Mouse (Mus musculus): Measurements from ENCODE around the gene Mindy2. TPM values are rescaled to one million over a fixed set of nuclear protein-coding genes. Genes with fewer than 3 reads are reported as not detected.

Gene Mindy2
- polyA plus RNA-seq, 1 experiment from 2014 or later, result 25.4 TPM

DNA sequence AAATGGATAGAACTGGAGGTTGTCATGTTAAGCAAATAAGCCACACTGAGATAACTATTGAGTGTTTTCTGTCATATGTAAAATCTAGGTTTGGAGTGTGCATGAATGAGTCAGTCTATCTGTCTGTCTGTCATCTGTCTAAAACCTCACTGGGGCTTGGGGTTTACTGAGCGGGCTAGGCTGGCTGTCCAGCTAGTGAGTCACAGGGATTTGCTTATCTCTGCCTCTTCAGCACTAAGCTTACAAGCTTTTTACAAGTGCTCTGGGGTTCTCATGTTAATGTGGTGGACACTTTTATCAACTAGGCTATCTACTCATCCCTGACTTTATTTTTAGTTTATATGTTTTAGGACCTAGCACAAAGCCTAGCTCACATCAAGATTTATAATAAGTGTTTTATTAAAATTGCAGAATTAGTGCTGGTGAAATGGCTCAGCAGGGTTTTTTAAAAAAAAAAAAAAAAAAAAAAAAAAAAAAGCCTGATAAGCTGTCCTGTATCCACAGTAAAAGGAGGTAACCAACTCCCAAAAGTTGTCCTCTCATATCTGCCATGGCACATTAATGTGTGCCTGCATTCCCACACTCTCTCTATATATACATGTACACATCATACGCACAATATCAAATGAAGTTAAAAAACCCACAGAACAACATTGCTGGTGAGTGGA, 31.5 kb upstream of the Mindy2 start:
- Histone ChIP-seq H3K4me2 (replicated peaks) (no peak overlapping the region), H3K36me3 (replicated peaks; ENCODE audit: control insufficient read depth, insufficient read depth) (no peaks in the 10 kb centered on the region), H3K4me1 (replicated peaks; ENCODE audit: control insufficient read depth, insufficient read depth, low read length) (0 out of 2 replicates have a peak, but pooled peaks cover 2% of the 10 kb centered on the region), H3K27ac (no peak overlapping the region), H3K9me3 (ENCODE audit: control insufficient read depth, low read length) (no peaks in the 10 kb centered on the region), H3K4me3 (replicated peaks; ENCODE audit: low read length) (no peak overlapping the region), H3K27me3 (ENCODE audit: control insufficient read depth, insufficient read depth, low read length) (no peaks in the 10 kb centered on the region), H3K9ac (no peak overlapping the region)
- ATAC-seq (ENCODE audit: low FRiP score) (no peak), DNase-seq (ENCODE audit: low spot score) (no peak)
- 89% methylated on average over 2 of the region's 2 CpGs for whole genome bisulfite sequencing

DNA sequence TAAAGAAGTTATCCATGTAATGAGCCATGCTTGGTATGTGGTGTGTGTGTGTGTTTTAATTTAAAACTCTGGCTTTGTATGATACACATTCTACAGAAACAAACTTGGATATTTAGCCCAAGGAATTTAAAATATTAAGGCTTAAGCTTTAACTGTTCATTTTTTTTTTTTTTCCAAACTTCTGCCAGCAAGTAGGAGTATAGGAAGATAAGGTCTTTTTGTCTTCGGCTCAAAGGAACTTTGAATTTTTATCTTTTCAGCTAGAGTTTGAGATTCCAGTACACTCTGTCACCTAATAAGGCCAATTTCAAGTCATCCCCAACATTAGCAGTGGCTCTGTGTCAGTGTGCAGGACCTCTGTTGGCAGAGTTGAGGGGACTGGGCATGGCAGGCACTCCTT, 25.2 kb upstream of the Mindy2 start:
- DNase-seq (ENCODE audit: low spot score) (no peak), ATAC-seq (ENCODE audit: low FRiP score) (no peak)
- WGBS, result 81% methylated on average over 1 of the region's 1 CpGs
- Histone ChIP-seq H3K9me3 (ENCODE audit: control insufficient read depth, low read length) (no peaks in the 10 kb centered on the region), H3K4me3 (replicated peaks; ENCODE audit: low read length) (no peak overlapping the region), H3K27ac (no peak overlapping the region), H3K27me3 (ENCODE audit: control insufficient read depth, insufficient read depth, low read length) (no peaks in the 10 kb centered on the region), H3K4me1 (replicated peaks; ENCODE audit: control insufficient read depth, insufficient read depth, low read length) (peaks cover 32% of the 10 kb centered on the region), H3K36me3 (replicated peaks; ENCODE audit: control insufficient read depth, insufficient read depth) (no peaks in the 10 kb centered on the region), H3K4me2 (replicated peaks) (no peak overlapping the region), H3K9ac (no peak overlapping the region)

DNA sequence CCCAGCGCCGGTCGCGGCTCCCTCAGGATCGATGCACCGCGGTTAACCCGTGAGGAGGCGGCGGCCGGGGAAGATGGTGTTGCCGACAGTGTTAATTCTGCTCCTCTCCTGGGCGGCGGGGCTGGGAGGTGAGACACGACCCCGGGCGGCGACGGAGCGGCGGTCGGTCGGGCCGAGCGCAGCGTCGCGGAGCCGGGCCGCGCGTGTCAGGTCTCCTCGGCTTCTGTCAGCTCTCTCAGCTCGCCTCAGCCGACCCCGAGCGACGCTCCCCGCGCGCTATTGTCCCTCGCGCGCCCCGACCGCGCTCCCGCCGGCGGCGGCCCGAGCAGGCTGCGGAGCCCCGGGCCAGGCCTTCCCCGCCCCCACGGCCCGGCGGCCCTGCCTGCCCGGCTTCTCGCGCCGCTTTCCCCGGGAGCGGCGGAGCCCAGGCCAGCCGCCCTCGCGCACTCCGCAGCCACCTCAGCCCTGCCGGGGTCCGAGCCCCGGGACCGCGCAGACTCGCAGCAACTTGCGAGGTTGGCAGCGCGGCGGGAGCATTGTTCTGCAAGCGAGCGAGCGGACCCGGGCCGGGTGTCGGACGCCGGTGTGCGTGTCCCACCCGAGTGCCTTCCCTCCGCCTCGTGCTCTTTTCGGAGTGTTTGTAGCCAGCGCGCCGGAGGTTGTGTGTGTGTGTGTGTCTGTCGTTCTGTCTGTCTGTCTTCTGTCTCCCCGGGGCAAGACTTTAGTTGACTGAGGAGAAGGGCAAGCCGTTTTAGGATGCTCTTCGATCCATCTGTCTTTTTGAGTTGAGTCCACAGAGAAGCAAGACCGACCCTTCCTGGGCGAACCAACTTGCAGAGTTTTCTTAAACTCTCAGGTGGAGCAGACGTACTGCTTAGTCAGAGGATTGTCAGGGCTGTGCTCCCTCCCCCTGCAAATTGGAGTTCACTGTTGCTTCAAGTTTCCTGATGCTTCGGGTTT, 22.4 kb upstream of the Mindy2 start:
- Histone ChIP-seq H3K9me3 (ENCODE audit: control insufficient read depth, low read length) (no peaks in the 10 kb centered on the region), H3K27ac (peak overlapping the region; percentile 98), H3K36me3 (replicated peaks; ENCODE audit: control insufficient read depth, insufficient read depth) (no peaks in the 10 kb centered on the region), H3K9ac (peak overlapping the region; percentile 93), H3K27me3 (ENCODE audit: control insufficient read depth, insufficient read depth, low read length) (no peaks in the 10 kb centered on the region), H3K4me3 (replicated peaks; ENCODE audit: low read length) (peak overlapping the region; percentile 98), H3K4me1 (replicated peaks; ENCODE audit: control insufficient read depth, insufficient read depth, low read length) (peaks cover 32% of the 10 kb centered on the region), H3K4me2 (replicated peaks) (peak overlapping the region; percentile 79)
- under 1% methylated on average over 90 of the region's 103 CpGs for WGBS
- peak; percentile 43 for DNase-seq (ENCODE audit: low spot score)
- no peak; the same call in 1 of the 2 replicates for ATAC-seq (ENCODE audit: low FRiP score)

DNA sequence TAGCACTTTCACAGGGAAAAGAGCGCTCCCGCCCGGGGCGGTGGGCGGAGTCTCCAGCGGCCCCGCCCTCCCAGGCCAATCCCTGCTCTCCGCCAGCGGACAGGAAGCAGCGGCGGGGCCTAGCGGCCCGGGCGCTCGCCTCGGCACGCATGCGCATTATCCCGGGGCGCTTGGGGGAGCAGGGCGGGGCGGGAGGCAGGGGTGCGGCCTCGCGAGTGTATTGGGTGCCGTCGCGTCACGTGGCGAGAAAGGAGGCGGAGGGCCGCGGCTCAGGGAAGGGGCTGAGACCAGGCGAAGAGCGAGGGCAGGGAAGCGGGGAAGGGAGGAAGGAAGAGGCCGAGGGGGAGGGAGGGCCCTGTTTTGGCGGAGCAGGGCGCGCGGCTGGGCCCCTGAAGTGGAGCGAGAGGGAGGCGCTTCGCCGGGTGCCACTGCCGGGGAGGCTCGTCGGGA, 21.7 kb upstream of the Mindy2 start, which contains the start of gene Adam10:
Gene Adam10, plus strand, starts transcription at position 316 of the 450 bp plus-strand sequence.
- no peaks in the 10 kb centered on the region for H3K36me3 ChIP-seq (replicated peaks; ENCODE audit: control insufficient read depth, insufficient read depth)
- H3K27me3 ChIP-seq (ENCODE audit: control insufficient read depth, insufficient read depth, low read length), result no peaks in the 10 kb centered on the region
- 1% methylated on average over 47 of the region's 48 CpGs for WGBS
- peak within 1 kb of the TSS; percentile 98 for H3K4me3 ChIP-seq (replicated peaks; ENCODE audit: low read length)
- H3K27ac ChIP-seq, result peak within 1 kb of the TSS; percentile 98
- ATAC-seq (ENCODE audit: low FRiP score) (peak; percentile 100), DNase-seq (ENCODE audit: low spot score) (peak; percentile 99)
- peak within 1 kb of the TSS; percentile 93 for H3K9ac ChIP-seq
- H3K4me1 ChIP-seq (replicated peaks; ENCODE audit: control insufficient read depth, insufficient read depth, low read length), result peaks cover 32% of the 10 kb centered on the region
- H3K9me3 ChIP-seq (ENCODE audit: control insufficient read depth, low read length), result no peaks in the 10 kb centered on the region
- peak within 1 kb of the TSS; percentile 79 for H3K4me2 ChIP-seq (replicated peaks)

DNA sequence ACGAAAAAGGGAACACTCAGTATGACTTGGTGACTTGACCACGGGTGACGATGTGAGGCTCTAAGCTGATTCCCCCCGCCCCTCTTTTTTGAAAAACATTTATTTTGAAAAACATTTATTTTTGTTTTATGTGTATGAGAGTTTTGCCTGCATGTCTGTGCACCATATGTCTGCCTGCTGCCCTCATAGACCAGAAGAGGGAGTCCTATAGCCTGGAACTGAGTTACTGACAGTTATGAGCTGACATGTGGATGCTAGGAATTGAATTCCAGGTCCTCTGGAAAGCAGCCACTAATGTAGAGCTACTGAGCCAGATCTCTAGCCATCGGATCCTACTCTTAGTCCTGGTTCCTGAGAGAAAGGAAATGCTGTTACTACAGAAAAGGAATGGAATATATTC, 19.0 kb upstream of the Mindy2 start:
- peaks cover 10% of the 10 kb centered on the region for H3K4me1 ChIP-seq (replicated peaks; ENCODE audit: control insufficient read depth, insufficient read depth, low read length)
- WGBS, result 86% methylated on average over 5 of the region's 5 CpGs
- H3K4me2 ChIP-seq (replicated peaks), result no peak overlapping the region
- no peak overlapping the region for H3K9ac ChIP-seq
- H3K4me3 ChIP-seq (replicated peaks; ENCODE audit: low read length), result no peak overlapping the region
- H3K27me3 ChIP-seq (ENCODE audit: control insufficient read depth, insufficient read depth, low read length), result no peaks in the 10 kb centered on the region
- no peaks in the 10 kb centered on the region for H3K36me3 ChIP-seq (replicated peaks; ENCODE audit: control insufficient read depth, insufficient read depth)
- no peak overlapping the region for H3K27ac ChIP-seq
- H3K9me3 ChIP-seq (ENCODE audit: control insufficient read depth, low read length), result no peaks in the 10 kb centered on the region
- DNase-seq (ENCODE audit: low spot score), result no peak
- no peak for ATAC-seq (ENCODE audit: low FRiP score)

DNA sequence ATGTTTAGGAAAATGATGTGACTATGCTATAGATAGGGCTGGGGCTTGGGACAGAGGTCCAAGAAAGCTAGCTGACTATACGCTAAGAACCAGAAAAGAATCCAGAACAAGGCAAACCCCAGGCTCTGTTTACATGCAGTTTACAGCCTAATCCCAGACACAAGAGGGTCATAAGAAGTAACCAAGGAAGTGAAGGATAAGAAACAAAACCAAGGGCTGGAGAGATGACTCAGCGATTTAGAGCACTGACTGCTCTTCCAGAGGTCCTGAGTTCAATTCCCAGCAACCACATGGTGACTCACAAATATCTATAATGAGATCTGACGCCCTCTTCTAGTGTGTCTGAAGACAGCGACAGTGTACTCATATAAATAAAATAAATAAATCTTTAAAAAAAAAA, 18.1 kb upstream of the Mindy2 start:
- 89% methylated on average over 4 of the region's 4 CpGs for WGBS

DNA sequence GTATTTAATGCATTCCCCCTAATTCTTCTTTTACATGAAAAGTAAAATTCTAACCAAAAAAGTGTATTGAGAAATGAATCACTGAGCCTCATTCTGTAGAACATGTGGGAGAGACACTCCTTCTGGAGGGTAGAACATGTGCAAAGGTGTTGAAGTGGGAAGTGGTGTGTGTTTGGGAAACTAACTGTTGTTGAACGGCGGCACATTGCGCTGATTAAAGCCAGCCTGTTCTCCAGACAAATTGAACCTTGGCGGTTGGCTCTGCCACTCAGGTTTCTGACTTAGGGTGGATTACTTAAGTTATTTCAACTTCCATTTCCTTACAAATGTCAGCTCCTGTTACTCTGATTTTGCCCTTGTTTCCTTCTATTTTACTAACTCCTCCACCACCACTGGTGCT, 16.7 kb upstream of the Mindy2 start:
- Histone ChIP-seq H3K4me2 (replicated peaks) (no peak overlapping the region), H3K9me3 (ENCODE audit: control insufficient read depth, low read length) (no peaks in the 10 kb centered on the region), H3K4me3 (replicated peaks; ENCODE audit: low read length) (no peak overlapping the region), H3K27ac (no peak overlapping the region), H3K9ac (no peak overlapping the region), H3K27me3 (ENCODE audit: control insufficient read depth, insufficient read depth, low read length) (no peaks in the 10 kb centered on the region), H3K4me1 (replicated peaks; ENCODE audit: control insufficient read depth, insufficient read depth, low read length) (no peaks in the 10 kb centered on the region), H3K36me3 (replicated peaks; ENCODE audit: control insufficient read depth, insufficient read depth) (no peaks in the 10 kb centered on the region)
- 95% methylated on average over 4 of the region's 4 CpGs for WGBS
- ATAC-seq (ENCODE audit: low FRiP score) (no peak), DNase-seq (ENCODE audit: low spot score) (no peak)

More for the DNA sequence above, 18.1 kb upstream of the Mindy2 start:
- ATAC-seq (ENCODE audit: low FRiP score) (no peak), DNase-seq (ENCODE audit: low spot score) (no peak)
- no peak overlapping the region for H3K9ac ChIP-seq
- no peak overlapping the region for H3K27ac ChIP-seq
- H3K27me3 ChIP-seq (ENCODE audit: control insufficient read depth, insufficient read depth, low read length), result no peaks in the 10 kb centered on the region
- no peak overlapping the region for H3K4me3 ChIP-seq (replicated peaks; ENCODE audit: low read length)
- no peaks in the 10 kb centered on the region for H3K9me3 ChIP-seq (ENCODE audit: control insufficient read depth, low read length)
- H3K4me2 ChIP-seq (replicated peaks), result no peak overlapping the region
- no peaks in the 10 kb centered on the region for H3K36me3 ChIP-seq (replicated peaks; ENCODE audit: control insufficient read depth, insufficient read depth)
- H3K4me1 ChIP-seq (replicated peaks; ENCODE audit: control insufficient read depth, insufficient read depth, low read length), result peaks cover 2% of the 10 kb centered on the region; the same call in 1 of the 2 replicates

DNA sequence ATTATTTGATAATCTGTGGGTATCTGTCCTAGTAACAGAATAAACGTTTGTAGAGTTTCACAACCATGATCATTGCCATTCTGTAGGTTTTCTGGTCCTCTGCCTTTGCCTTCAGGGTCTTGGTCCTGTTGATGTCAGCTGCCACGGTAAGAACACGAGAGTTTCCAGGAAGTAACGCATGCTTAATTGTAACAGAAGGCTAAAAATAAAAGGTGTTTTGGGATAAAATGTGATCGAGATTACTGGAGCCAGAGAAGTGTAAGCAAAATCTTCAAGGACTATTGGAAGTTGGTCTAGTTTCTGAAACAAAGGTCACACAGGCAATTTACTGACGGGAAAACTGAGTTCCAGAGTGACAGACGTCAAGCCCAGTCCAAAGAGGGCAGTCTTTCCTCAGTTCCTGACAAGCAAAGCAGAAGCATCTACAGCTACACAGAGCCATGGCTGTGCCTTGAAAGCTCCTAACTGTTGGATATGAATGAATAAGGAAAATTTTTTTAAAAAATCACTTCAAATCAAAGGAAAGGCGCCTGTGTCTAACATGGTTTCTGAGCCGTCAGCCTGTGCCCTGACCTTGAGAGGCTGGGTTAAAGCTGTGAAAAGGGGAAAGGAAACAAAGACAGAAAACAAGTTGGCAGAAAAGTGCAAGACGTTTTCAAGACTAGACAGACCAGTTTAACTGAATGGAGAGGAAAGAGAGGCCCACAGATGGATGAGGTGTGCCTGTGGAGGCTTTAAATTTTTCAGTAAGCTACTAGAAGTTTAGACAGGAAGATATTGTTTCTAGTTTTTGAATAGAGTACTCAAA, 15.0 kb upstream of the Mindy2 start:
- H3K9me3 ChIP-seq (ENCODE audit: control insufficient read depth, low read length), result no peaks in the 10 kb centered on the region
- H3K27ac ChIP-seq, result no peak overlapping the region
- no peak overlapping the region for H3K4me2 ChIP-seq (replicated peaks)
- H3K36me3 ChIP-seq (replicated peaks; ENCODE audit: control insufficient read depth, insufficient read depth), result no peaks in the 10 kb centered on the region
- ATAC-seq (ENCODE audit: low FRiP score) (no peak), DNase-seq (ENCODE audit: low spot score) (no peak)
- no peaks in the 10 kb centered on the region for H3K27me3 ChIP-seq (ENCODE audit: control insufficient read depth, insufficient read depth, low read length)
- WGBS, result 55% methylated on average over 10 of the region's 10 CpGs
- H3K4me1 ChIP-seq (replicated peaks; ENCODE audit: control insufficient read depth, insufficient read depth, low read length), result no peaks in the 10 kb centered on the region
- no peak overlapping the region for H3K4me3 ChIP-seq (replicated peaks; ENCODE audit: low read length)
- no peak overlapping the region for H3K9ac ChIP-seq

DNA sequence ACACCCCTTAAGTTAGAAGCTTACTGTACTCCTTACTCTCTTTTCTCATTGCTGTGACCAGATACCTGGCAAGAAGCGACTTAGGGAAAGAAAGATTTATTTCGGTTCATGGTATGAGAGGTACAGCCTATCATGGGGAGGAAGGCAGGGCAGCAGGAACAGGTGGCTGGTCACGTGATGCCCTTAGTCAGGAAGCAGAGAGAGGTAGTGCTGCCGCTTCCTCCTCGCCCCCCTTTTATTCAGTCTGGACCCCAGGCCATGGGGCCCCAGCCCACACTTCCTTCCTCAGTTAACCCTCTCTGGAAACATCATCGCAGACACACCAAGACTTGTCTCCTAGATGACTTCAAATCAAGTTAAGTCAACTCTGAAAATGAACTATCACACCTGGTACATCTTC, 14.3 kb upstream of the Mindy2 start:
- Histone ChIP-seq H3K9ac (no peak overlapping the region), H3K36me3 (replicated peaks; ENCODE audit: control insufficient read depth, insufficient read depth) (no peaks in the 10 kb centered on the region), H3K9me3 (ENCODE audit: control insufficient read depth, low read length) (no peaks in the 10 kb centered on the region), H3K4me2 (replicated peaks) (no peak overlapping the region), H3K27ac (no peak overlapping the region), H3K4me3 (replicated peaks; ENCODE audit: low read length) (no peak overlapping the region), H3K27me3 (ENCODE audit: control insufficient read depth, insufficient read depth, low read length) (no peaks in the 10 kb centered on the region), H3K4me1 (replicated peaks; ENCODE audit: control insufficient read depth, insufficient read depth, low read length) (no peaks in the 10 kb centered on the region)
- no peak for ATAC-seq (ENCODE audit: low FRiP score)
- 74% methylated on average over 6 of the region's 6 CpGs for WGBS
- DNase-seq (ENCODE audit: low spot score), result no peak

Measured in hindbrain, embryonic 14.5 days (tissue).